Mouse (Mus musculus): Measurements from ENCODE around the gene Usp33. TPM values are rescaled to one million over a fixed set of nuclear protein-coding genes. Genes with fewer than 3 reads are reported as not detected.
A peak's percentile ranks its signal among the peaks of the same experiment; 100 is the strongest.
"Not testable (repeated sequence)": the region's sequence is repeated elsewhere in the genome, so short reads cannot be mapped to it uniquely, and the experiment has no call there.

The Usp33 gene
- total RNA-seq (2017): 89.3 to 119 TPM (median 109 TPM) in 3 replicates

- peak; percentile 81 for ATAC-seq (replicated peaks; ENCODE audit: insufficient number of reproducible peaks, low FRiP score, low TSS enrichment, poor library complexity, severe bottlenecking)
These were observed at the start of gene Usp33 for GRCm38 (mm10) chr3:152345732-152346632. Gene Usp33, plus strand, starts transcription at chr3:152346478.

DNA sequence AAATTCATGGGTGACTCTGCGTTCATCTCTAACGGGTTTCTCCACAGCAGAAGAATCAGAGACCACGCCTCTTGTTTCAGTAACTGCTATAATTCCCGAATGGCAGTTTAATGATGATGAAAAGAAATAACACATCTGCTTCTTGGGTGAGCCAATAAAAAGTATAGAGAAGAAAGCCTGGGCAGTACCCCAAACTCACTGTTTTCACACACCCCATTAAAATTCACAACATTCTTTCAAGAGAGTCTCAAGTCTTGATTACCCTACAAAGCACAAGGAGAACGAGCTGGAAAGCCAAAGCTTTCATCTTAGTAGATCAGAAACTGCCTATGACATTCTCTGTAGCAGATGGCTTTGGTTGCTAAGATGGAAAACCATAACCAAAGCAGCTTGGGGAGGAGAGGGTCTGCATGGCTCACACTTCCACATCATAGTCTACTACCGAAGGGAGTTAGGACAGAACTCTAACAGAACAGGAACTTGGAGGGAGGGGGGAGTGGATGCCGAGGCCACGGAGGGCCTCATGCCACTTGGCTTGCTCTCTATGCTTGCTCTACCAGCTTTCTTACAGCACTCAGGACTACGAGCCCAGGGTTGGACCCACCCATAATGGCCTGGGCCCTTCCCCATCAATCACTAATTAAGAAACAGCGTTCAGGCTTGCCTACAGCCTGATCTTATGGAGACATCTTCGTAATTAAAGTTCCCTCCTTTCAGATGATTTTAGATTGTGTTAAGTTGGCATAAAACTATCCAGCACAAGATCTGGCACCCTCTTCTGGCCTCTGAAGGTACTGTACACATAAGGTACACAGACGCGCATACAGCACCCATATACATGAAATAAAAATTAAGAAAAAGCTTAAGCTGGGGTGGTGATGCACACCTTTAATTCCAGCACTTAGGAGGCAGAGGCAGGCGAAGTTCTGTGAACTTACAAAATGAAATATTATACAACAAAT lies 45.6 kb upstream of the Usp33 start:
- no peak for ATAC-seq (replicated peaks; ENCODE audit: insufficient number of reproducible peaks, low FRiP score, low TSS enrichment, poor library complexity, severe bottlenecking)

GRCm38 (mm10) chr3:152302991-152303390 lies 43.3 kb upstream of the Usp33 start:
- no peak for ATAC-seq (replicated peaks; ENCODE audit: insufficient number of reproducible peaks, low FRiP score, low TSS enrichment, poor library complexity, severe bottlenecking)

- no peak for ATAC-seq (replicated peaks; ENCODE audit: insufficient number of reproducible peaks, low FRiP score, low TSS enrichment, poor library complexity, severe bottlenecking)
These were observed 42.0 kb upstream of the Usp33 start for GRCm38 (mm10) chr3:152304093-152304815.

DNA sequence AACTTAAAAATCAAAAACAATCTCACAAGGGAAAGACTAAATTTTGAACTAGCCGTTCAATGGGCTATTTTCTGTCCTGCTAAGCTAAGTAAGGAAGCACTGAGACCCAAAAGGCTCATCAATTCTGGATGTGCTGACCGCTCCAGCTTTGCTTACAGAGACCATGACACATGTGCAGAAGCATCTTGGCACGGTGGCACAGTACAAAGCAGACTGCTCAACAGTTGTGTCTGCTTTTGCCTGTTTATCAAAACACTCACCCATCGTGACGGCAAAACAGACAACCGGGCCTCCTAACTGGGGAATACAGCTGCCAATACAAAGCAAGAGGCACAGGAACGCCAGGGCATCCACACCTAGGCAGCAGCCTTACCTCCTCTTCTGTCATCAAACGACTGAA lies 41.2 kb upstream of the Usp33 start:
- ATAC-seq (replicated peaks; ENCODE audit: insufficient number of reproducible peaks, low FRiP score, low TSS enrichment, poor library complexity, severe bottlenecking): no peak

GRCm38 (mm10) chr3:152305971-152306370 lies 40.3 kb upstream of the Usp33 start:
- no peak for ATAC-seq (replicated peaks; ENCODE audit: insufficient number of reproducible peaks, low FRiP score, low TSS enrichment, poor library complexity, severe bottlenecking)

DNA sequence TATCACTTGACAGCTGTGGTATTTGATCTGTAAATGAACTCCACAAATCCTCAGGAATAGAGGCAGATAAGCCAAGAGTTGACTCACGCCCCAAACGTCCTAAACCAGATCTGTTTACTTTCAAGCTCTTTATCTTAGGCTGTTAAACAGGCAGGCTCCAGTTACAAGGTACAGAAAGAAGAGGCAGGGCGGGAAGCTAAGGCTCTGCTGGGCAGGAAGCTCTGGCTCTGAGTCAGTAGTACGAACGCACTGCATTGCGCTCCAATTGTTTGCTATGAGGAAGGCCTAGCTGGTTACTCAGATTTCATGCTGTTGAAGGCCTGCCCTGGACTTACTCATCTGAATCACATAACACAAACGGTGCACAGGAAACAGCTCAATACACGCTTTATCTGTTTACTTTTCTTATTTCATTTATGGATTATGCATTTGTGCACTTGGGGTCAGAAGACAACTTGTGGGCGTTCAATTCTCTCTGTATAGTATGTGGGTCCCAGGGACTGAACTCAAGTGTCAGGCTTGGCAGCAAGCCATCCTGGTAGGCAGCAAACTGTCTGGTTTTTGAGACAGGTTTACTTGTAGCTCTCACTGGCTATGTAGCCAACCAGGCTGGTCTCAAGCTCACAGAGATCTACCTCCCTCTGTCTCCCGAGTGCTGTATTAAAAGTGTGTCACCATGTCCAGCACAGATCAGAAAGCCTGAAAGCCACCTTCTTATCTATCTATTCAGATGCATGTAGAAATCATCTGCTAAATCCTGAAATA lies 37.6 kb upstream of the Usp33 start:
- no peak for ATAC-seq (replicated peaks; ENCODE audit: insufficient number of reproducible peaks, low FRiP score, low TSS enrichment, poor library complexity, severe bottlenecking)

DNA sequence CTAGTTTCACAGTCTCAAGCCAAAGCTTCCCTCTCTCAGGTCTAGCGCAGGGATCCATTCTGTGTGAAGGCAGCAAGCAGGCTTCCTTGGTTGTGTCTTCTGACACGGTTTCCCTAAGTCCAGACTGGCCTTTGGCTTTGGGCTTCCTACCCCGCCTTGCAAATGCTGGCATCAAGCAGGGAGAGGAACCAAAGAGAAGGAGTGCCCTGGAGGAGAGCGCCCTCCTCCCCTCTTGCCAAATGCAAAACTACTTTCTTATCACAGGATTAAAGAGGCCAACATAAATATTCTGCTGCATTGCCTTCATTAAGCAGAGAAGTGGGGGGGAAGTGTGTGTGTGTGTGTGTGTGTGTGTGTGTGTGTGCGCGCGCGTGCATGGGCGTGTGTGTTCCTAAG lies 37.0 kb upstream of the Usp33 start:
- no peak for ATAC-seq (replicated peaks; ENCODE audit: insufficient number of reproducible peaks, low FRiP score, low TSS enrichment, poor library complexity, severe bottlenecking)

GRCm38 (mm10) chr3:152314666-152315065 lies 31.6 kb upstream of the Usp33 start:
- 0 out of 2 replicates have a peak, but pooled peaks have one; percentile 61 for ATAC-seq (replicated peaks; ENCODE audit: insufficient number of reproducible peaks, low FRiP score, low TSS enrichment, poor library complexity, severe bottlenecking)

DNA sequence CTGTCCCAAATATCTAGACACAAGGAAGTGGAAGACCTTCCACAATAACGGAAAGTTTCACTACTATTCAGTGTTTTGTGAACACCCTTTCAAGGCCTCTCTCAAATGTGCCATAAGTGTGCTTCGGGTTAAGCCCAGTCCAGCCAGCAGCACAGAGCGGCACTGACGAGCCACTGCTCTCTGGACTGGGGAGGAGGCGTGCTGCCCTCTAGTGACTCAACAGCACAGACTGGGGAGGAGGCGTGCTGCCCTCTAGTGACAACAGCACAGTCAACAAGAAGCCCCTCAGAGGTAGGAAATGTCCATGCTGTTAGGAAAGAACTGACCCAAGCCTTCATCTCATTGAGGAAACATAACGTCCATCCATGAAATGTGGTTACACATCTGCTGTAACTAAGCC lies 30.7 kb upstream of the Usp33 start:
- ATAC-seq (replicated peaks; ENCODE audit: insufficient number of reproducible peaks, low FRiP score, low TSS enrichment, poor library complexity, severe bottlenecking): peak; percentile 96

DNA sequence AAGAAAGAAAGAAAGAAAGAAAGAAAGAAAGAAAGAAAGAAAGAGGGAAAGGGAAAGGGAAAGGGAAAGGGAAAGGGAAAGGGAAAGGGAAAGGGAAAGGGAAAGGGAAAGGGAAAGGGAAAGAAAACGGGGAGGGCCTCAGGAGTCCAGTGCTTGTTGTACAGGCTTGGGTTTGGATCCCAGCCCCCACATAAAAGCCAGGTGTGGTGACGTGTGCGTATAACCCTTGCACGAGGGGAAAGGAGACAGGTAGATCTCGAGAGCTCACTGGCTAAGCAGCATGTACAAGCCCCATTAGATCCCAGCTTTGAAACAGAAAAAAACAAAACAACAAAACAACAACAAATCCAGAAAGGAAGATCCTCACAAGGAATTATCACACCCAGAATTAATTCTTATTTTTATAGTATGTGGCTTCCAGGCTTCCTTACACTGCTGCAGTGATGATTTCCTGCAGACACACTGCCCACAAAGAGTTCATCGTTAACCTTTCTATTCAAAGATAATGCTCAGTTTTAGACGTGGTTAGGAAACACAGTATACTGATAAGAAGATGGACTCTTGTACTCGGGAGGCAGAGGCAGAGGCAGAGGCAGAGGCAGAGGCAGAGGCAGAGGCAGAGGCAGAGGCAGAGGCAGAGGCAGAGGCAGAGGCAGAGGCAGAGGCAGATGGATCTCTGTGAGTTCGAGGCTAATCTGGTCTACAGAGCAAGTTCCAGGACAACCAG lies 29.7 kb upstream of the Usp33 start:
- ATAC-seq (replicated peaks; ENCODE audit: insufficient number of reproducible peaks, low FRiP score, low TSS enrichment, poor library complexity, severe bottlenecking): not testable (repeated sequence)

DNA sequence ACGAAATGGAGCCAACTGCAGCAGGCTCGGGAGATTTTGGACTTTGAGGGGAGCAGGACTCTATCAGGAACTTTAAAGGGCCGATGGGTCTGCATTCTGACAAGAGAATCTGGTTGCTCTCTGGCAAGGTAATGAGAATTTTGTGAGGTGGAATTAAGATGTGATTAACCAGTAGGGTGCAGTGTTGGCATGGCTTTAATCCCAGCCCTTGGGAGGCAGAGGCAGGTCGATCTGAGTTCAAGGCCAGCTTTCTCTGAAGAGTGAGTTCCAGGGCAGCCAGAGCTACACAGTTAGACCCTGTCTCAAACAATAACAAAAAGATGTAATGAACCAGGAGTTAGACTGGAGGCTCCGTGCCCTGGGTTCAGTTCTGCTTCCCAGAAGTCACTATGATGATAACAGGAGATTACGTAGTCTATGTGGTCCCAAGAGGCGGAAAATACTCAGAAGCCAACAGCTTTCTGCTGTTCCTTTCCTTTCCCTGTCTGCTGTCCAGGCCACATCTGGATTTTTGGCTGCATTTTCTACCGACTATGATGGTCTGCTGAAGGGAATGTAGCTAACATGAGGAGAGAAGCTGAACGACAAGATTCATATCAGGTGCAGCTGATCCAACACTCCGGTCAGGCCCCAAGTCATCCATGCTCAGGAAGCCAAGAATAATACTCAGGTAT lies 25.2 kb upstream of the Usp33 start:
- no peak for ATAC-seq (replicated peaks; ENCODE audit: insufficient number of reproducible peaks, low FRiP score, low TSS enrichment, poor library complexity, severe bottlenecking)

GRCm38 (mm10) chr3:152321765-152322547 lies 24.3 kb upstream of the Usp33 start:
- no peak for ATAC-seq (replicated peaks; ENCODE audit: insufficient number of reproducible peaks, low FRiP score, low TSS enrichment, poor library complexity, severe bottlenecking)

- ATAC-seq (replicated peaks; ENCODE audit: insufficient number of reproducible peaks, low FRiP score, low TSS enrichment, poor library complexity, severe bottlenecking): no peak
These were observed 14.2 kb upstream of the Usp33 start for GRCm38 (mm10) chr3:152332104-152332503.

GRCm38 (mm10) chr3:152332545-152333300 lies 13.6 kb upstream of the Usp33 start:
- no peak for ATAC-seq (replicated peaks; ENCODE audit: insufficient number of reproducible peaks, low FRiP score, low TSS enrichment, poor library complexity, severe bottlenecking)

- ATAC-seq (replicated peaks; ENCODE audit: insufficient number of reproducible peaks, low FRiP score, low TSS enrichment, poor library complexity, severe bottlenecking): no peak
These were observed 12.6 kb upstream of the Usp33 start for GRCm38 (mm10) chr3:152333641-152334040.

Measured in monocyte, adult 5-6 weeks (primary cell).